Mouse (Mus musculus) ES-Bruce4 (cell line): ENCODE data around the gene Tpk1. TPM values are rescaled to one million over a fixed set of nuclear protein-coding genes. Genes with fewer than 3 reads are reported as not detected.

Experiments used
- H3K27ac ChIP-seq: 2 replicates; pipeline ENCODE4 v1.5.1; 2012; ENCODE audit warnings: low read length, inconsistent platforms; ENCODE audit not compliant: insufficient read depth
- H3K27me3 ChIP-seq: 2 replicates; pipeline ENCODE4 v1.6.1; 2012; ENCODE audit warnings: mild to moderate bottlenecking, low read length, inconsistent platforms; ENCODE audit not compliant: control insufficient read depth, poor library complexity, insufficient read depth, severe bottlenecking
- H3K36me3 ChIP-seq: 2 replicates; pipeline ENCODE4 v1.6.1; 2012; ENCODE audit warnings: inconsistent platforms, mild to moderate bottlenecking, low read length, moderate library complexity; ENCODE audit not compliant: control insufficient read depth, poor library complexity, insufficient read depth, severe bottlenecking
- H3K4me1 ChIP-seq: one replicate; pipeline ENCODE4 v1.8.1; 2011; ENCODE audit warnings: low read length; ENCODE audit not compliant: control insufficient read depth, insufficient read depth
- H3K4me3 ChIP-seq: 2 replicates; pipeline ENCODE4 v1.5.1; 2011; ENCODE audit warnings: low read depth, mild to moderate bottlenecking, low read length
- H3K9ac ChIP-seq: 2 replicates; pipeline ENCODE4 v1.6.1; 2012; ENCODE audit warnings: low read depth, mild to moderate bottlenecking, inconsistent platforms; ENCODE audit not compliant: poor library complexity, severe bottlenecking
- H3K9me3 ChIP-seq: replicated peaks from 2 replicates; pipeline ENCODE4 v1.6.1; 2012; ENCODE audit warnings: mild to moderate bottlenecking, low read length, inconsistent platforms; ENCODE audit not compliant: control insufficient read depth, poor library complexity, insufficient read depth, severe bottlenecking
- CTCF ChIP-seq: IDR thresholded peaks from one replicate; pipeline ENCODE4 v1.8.1; 2011; ENCODE audit warnings: low read depth, low read length
- EP300 ChIP-seq: IDR thresholded peaks from 2 replicates; pipeline ENCODE4 v1.6.1; 2011; ENCODE audit warnings: low read depth, low read length; ENCODE audit not compliant: insufficient read depth
- POLR2A ChIP-seq: IDR thresholded peaks from one replicate; pipeline ENCODE4 v1.8.1; 2011; ENCODE audit warnings: low read length; ENCODE audit not compliant: insufficient read depth
- polyA plus RNA-seq: library from polyadenylated mRNA; stranded (reverse); fragments of >200 nt; gene quantifications from 2 replicates; pipeline ENCODE4 v1.2.4, GENCODE M21; 2011; ENCODE audit warnings: low read depth; ENCODE audit not compliant: missing spikeins, insufficient read depth, insufficient read length

The Tpk1 gene
- polyA plus RNA-seq, 1 experiment, result 7.5 TPM

- H3K27ac ChIP-seq, result no peak overlapping the region
- no peak overlapping the region for H3K4me3 ChIP-seq
- H3K27me3 ChIP-seq, result no peaks in the 10 kb centered on the region
- TF ChIP-seq CTCF (no peak), EP300 (no peak), POLR2A (no peak)
- H3K4me1 ChIP-seq, result no peaks in the 10 kb centered on the region
- no peaks in the 10 kb centered on the region for H3K36me3 ChIP-seq
- no peaks in the 10 kb centered on the region for H3K9me3 ChIP-seq
- H3K9ac ChIP-seq, result no peak overlapping the region
These were observed 20.4 kb downstream of the Tpk1 start for GRCm38 (mm10) chr6:43645674-43646073.

GRCm38 (mm10) chr6:43645105-43645504 lies 21.0 kb downstream of the Tpk1 start:
- Histone ChIP-seq H3K9ac (no peak overlapping the region), H3K4me1 (no peaks in the 10 kb centered on the region), H3K27ac (no peak overlapping the region), H3K4me3 (no peak overlapping the region), H3K27me3 (no peaks in the 10 kb centered on the region), H3K36me3 (no peaks in the 10 kb centered on the region), H3K9me3 (no peaks in the 10 kb centered on the region)
- no peak for TF ChIP-seq CTCF
- no peak for TF ChIP-seq EP300
- TF ChIP-seq POLR2A, result no peak

- H3K27me3 ChIP-seq, result no peaks in the 10 kb centered on the region
- H3K4me3 ChIP-seq, result no peak overlapping the region
- no peaks in the 10 kb centered on the region for H3K4me1 ChIP-seq
- H3K27ac ChIP-seq, result no peak overlapping the region
- H3K36me3 ChIP-seq, result no peaks in the 10 kb centered on the region
- H3K9me3 ChIP-seq, result no peaks in the 10 kb centered on the region
- TF ChIP-seq CTCF, result no peak
- TF ChIP-seq EP300, result no peak
- no peak for TF ChIP-seq POLR2A
- H3K9ac ChIP-seq, result no peak overlapping the region
These were observed 22.4 kb downstream of the Tpk1 start for GRCm38 (mm10) chr6:43643718-43644117.

- no peak overlapping the region for H3K27ac ChIP-seq
- H3K36me3 ChIP-seq, result no peaks in the 10 kb centered on the region
- H3K27me3 ChIP-seq, result no peaks in the 10 kb centered on the region
- no peak overlapping the region for H3K4me3 ChIP-seq
- H3K9ac ChIP-seq, result no peak overlapping the region
- H3K4me1 ChIP-seq, result no peaks in the 10 kb centered on the region
- no peaks in the 10 kb centered on the region for H3K9me3 ChIP-seq
- TF ChIP-seq CTCF, result no peak
- TF ChIP-seq POLR2A, result no peak
- TF ChIP-seq EP300, result no peak
These were observed 23.7 kb downstream of the Tpk1 start for GRCm38 (mm10) chr6:43642375-43642774.

GRCm38 (mm10) chr6:43640621-43641020 lies 25.5 kb downstream of the Tpk1 start:
- H3K36me3 ChIP-seq, result no peaks in the 10 kb centered on the region
- H3K4me3 ChIP-seq, result no peak overlapping the region
- no peaks in the 10 kb centered on the region for H3K27me3 ChIP-seq
- no peaks in the 10 kb centered on the region for H3K9me3 ChIP-seq
- no peak overlapping the region for H3K27ac ChIP-seq
- no peak overlapping the region for H3K9ac ChIP-seq
- no peak for TF ChIP-seq POLR2A
- no peak for TF ChIP-seq CTCF
- TF ChIP-seq EP300, result no peak
- no peaks in the 10 kb centered on the region for H3K4me1 ChIP-seq

GRCm38 (mm10) chr6:43638865-43639264 lies 27.2 kb downstream of the Tpk1 start:
- Histone ChIP-seq H3K9me3 (no peaks in the 10 kb centered on the region), H3K27ac (no peak overlapping the region), H3K4me1 (no peaks in the 10 kb centered on the region), H3K9ac (no peak overlapping the region), H3K27me3 (no peaks in the 10 kb centered on the region), H3K4me3 (no peak overlapping the region), H3K36me3 (no peaks in the 10 kb centered on the region)
- TF ChIP-seq EP300, result no peak
- TF ChIP-seq POLR2A, result no peak
- TF ChIP-seq CTCF, result no peak
